Mouse (Mus musculus) embryonic fibroblast, embryonic 13.5 days (primary cell): ENCODE measurements around the gene Stat6.

Experiments
- CTCF ChIP-seq: IDR thresholded peaks from 2 replicates; pipeline ENCODE4 v1.5.1; 2011; ENCODE audit warnings: mild to moderate bottlenecking, control low read depth, low read length, moderate library complexity, borderline replicate concordance; ENCODE audit not compliant: insufficient read depth
- POLR2A ChIP-seq: IDR thresholded peaks from 2 replicates; pipeline ENCODE4 v1.6.1; 2011; ENCODE audit warnings: low read depth, mild to moderate bottlenecking, control low read depth, low read length, moderate library complexity

DNA sequence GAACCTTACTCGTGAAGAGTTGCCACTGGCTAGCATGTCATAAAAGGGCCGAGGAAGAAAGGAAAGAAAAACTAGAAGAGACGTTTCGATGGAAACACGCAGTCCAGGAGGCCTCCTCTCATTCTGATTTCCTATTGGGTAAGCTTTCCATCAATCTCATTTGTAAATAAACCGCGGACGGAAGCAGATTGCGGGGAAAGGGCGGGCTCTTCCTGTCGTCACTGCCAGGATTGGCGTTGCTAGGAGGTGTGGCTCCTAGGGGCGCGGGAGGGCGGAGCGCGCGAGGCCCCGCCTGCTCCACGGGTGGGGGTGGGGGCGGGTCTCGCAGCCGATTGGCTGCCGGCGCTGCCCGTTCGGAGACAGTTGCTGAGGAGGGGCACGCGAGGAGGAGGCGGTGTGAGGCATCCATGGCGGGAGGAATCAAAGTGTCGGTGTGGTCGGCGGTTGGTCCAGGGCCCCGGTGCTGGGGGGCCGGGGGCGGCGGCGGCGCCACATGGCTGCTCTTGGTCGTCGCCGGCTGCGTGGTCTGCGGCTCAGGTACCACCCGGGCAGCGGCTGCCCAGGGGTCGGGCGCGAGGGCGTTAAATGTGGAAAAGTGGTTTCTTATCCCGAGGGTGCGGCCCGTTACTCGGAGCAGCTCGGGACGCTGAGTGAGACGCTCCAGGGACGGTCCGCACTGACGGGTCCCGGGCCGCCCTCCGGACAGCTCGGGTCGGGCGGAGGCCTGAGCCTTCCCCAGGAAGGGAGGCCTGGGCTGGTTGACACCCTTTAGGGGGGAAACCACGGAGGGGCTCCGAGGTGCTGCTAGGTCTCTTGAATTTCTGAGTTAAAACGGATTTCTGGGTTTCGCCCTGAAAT is 34.1 kb downstream of the Stat6 start:
- TF ChIP-seq CTCF (no peak), POLR2A (peak; percentile 58)
